Mouse (Mus musculus): Measurements from ENCODE around the gene Srd5a2. TPM values are rescaled to one million over a fixed set of nuclear protein-coding genes. Genes with fewer than 3 reads are reported as not detected.

Srd5a2 gene
- polyA plus RNA-seq, 1 experiment: 0.03 TPM

DNA sequence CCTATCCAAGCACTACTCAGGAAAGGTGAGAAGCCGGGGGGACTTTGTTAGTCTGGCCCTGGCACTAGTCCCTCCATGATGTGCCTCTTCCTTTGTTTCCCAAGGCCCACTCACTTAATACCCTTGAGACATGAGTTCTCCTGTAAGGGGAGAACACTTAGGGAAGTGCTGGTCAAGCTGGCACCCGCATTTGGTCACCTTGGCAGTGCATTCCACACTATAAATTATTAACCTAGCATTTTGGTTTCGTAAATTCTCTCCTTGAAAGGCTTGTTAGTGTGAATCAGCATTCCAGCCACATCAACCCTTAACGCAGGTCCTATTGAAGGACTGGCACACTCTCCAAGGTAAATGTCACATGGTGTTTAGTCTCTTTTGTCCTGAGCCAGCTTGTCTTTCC lies 61.8 kb downstream of the Srd5a2 start:
- DNase-seq (ENCODE audit: low spot score): no peak

DNA sequence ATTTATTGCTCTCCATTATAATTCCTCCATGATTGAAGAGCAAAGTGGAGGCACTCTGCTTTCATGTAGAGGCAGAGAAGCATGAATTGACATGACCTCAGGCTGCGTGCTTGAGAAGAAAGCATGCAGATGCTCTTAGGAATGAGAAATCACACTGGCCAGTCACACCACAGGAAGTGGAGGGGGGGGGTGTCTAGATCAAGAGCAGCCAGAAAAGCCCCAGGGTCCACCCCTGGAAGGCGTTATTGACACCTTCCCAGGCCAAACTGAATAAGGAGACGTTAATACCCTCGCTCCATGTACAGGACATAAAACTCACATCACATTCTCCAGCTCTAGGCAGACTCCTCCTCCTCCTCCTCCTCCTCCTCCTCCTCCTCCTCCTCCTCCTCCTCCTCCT lies 63.2 kb downstream of the Srd5a2 start:
- DNase-seq (ENCODE audit: low spot score): no peak

DNA sequence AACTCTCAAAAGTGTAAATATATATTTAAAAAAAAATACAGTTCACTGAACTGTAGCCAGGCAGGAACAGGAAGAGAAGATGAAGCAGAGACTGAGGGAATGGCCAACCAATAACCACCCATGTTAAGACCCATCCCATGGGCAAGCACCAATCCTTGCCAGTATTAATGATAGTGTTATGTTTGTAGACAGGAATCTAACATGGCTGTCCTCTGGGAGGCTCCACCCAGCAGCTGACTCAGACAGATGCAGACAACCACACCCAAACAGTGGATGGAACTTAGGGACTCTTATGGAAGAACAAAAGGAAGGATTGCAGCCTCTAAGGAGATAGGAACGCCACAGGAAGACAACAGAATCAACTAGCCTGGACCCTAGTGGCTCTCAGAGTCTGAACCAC lies 64.8 kb downstream of the Srd5a2 start:
- no peak for DNase-seq (ENCODE audit: low spot score)

DNA sequence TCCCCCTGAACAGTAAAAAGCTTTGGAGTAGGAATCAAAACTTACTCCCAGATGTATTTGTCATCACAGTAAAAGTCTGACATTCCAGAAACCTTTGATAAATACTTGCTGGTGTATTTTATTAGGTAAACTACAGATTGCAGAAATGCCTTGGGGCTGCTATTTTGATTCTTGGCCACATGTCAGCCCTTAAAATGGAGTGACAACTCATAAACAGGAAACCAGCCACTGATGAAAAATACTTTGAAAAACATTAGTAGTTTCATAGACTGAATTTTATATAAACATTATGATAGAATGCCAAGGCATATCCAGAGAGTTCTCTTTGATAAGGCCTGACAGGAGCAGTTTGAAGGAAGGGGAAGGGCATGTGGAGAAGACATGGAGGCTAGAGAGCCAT lies 71.7 kb downstream of the Srd5a2 start:
- no peak for DNase-seq (ENCODE audit: low spot score)

DNA sequence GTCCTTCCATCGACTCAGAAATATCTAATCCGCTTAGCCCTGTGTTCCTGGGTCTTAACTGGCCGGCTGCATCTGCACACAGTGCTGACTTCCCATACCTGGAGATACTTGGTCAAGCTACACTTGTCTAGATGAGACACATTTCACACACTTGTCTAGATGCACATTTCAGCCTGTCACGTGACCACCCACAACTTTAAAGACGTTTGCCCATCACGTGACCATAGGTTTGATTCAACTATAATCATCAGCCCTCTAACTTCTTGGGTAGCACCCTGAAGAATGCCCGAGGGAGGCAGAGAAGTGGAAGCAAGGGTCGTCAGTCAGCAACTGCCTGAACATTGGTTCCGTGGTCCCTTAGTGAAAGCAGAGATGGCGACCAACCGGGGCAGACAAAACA lies 75.1 kb downstream of the Srd5a2 start:
- DNase-seq (ENCODE audit: low spot score): no peak

DNA sequence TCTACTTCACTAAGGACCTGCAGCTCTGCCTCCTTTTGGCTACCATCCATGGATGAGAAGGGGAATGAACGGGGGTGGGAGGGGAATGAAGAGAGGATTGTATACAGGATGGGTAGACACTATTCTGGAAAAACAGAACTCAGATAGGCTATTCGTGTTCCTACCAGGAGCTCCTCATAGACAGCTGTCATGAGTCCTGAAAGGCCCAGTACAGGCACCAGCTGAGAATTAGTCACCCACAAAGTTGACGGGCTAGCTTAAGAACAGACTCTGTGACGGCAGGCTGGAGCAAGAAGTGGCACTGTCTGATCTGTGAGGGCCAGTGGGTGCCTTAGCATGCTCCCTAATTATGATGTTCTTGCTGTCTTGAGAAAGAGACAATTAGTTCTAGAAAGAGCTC lies 76.4 kb downstream of the Srd5a2 start:
- DNase-seq (ENCODE audit: low spot score): no peak

DNA sequence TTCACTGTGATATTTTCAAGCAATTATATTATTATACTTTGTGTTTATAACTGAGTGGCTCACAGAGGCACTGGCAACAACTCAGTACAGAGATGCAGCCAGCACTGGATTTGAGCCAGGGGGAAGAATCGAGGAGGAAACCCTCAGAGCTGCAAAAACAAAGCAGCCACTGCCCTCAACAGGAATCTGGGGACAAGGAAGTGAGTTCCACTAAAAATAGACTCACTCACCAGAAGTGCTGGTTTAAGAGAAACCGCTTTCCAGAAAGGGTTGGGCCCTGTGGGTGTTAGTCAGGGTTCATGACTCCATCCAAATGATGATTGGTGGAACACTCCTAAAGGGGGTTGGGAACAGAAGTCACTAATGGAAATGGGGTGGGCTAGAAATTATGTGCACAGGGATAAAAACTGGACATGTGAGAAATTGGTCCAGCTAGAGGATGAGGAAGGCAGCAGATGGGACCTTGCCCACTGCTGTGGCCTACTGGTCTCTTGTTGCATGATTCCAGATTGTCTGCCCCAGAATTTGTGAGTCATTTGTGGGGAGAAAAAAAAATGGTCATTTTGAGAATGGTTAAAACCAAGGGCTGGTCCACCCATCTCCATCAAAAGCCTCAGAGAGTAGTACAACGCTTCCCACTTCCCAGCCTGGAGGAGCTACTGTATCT lies 77.2 kb downstream of the Srd5a2 start:
- no peak for DNase-seq (ENCODE audit: low spot score)

Other genes starting within 250 kb of the Srd5a2 start
- 5.9 and 7.2 TPM in 2 replicates for gene Ehd3, start 243.8 kb downstream of the Srd5a2 start, polyA plus RNA-seq (2012; rRNA removed)
- 48.4 and 88.6 TPM in 2 replicates for gene Xdh, start 97.7 kb downstream of the Srd5a2 start, polyA plus RNA-seq (2012; rRNA removed)
- 47.4 and 56.6 TPM in 2 replicates for gene Memo1, start 247.6 kb upstream of the Srd5a2 start, polyA plus RNA-seq (2012; rRNA removed)